Mouse (Mus musculus) embryonic fibroblast, embryonic 13.5 days (primary cell): ENCODE measurements at regions not wholly inside any gene's neighbourhood (a gene's known extent, or its start where the extent isn't known, plus 50 kb on each side); places are given as distances from the start of the nearest gene placed in this dataset.

ENCODE experiments used
- CTCF ChIP-seq: IDR thresholded peaks from 2 replicates; pipeline ENCODE4 v1.5.1; 2011; ENCODE audit warnings: mild to moderate bottlenecking, control low read depth, low read length, moderate library complexity, borderline replicate concordance; ENCODE audit not compliant: insufficient read depth
- POLR2A ChIP-seq: IDR thresholded peaks from 2 replicates; pipeline ENCODE4 v1.6.1; 2011; ENCODE audit warnings: low read depth, mild to moderate bottlenecking, control low read depth, low read length, moderate library complexity

GRCm38 (mm10) chr8:57115303-57115702 is 205.5 kb upstream of the Hand2 start:
- TF ChIP-seq CTCF (no peak), POLR2A (no peak)
